Mouse (Mus musculus) brain, embryonic 14.5 days (tissue): Measurements from ENCODE around the gene Siae. TPM values are rescaled to one million over a fixed set of nuclear protein-coding genes. Genes with fewer than 3 reads are reported as not detected.

ENCODE experiments used
- DNase-seq: peaks from one replicate; pipeline ENCODE4 v3.0.0-alpha.2; 2011; ENCODE audit warnings: low read depth
- CTCF ChIP-seq: fragments of 200-500 bp; IDR thresholded peaks from 2 replicates; pipeline ENCODE4 v1.5.1; 2012; ENCODE audit warnings: inconsistent platforms, mild to moderate bottlenecking, moderate library complexity, borderline replicate concordance; ENCODE audit not compliant: insufficient read depth, insufficient read length; ENCODE audit errors: extremely low read depth
- POLR2A ChIP-seq: fragments of 200-500 bp; IDR thresholded peaks from 2 replicates; pipeline ENCODE4 v1.6.1; 2012; ENCODE audit warnings: mild to moderate bottlenecking, inconsistent platforms, borderline replicate concordance; ENCODE audit not compliant: poor library complexity, insufficient read depth, insufficient read length, severe bottlenecking; ENCODE audit errors: extremely low read depth
- polyA plus RNA-seq: library from polyadenylated mRNA; depleted of rRNA; stranded (reverse); fragments of >200 nt; gene quantifications from 2 replicates; pipeline ENCODE4 v1.2.3, GENCODE M21; 2012; rRNA removed

Siae gene
- polyA plus RNA-seq, 1 experiment, result 7.8 TPM

DNA sequence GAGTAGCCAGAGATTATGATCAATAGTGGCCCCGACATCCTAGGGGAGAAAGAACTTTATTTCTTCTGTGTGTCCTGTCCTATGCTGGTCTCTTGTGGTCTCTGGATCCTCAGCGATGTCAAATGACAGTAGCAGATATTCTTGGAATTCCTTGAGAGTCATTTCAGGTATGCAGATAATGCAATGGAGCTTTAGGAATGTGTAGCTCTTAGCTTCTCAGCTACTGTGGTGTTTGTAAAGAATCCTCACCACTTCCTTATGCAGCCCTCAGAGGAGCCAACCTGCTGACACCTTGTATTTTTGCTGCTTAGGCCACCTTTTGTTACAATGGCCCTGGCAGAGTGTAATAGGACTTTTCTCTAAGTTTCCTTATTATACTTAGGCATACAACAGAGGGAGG is 109.1 kb downstream of the Siae start:
- TF ChIP-seq CTCF (no peak), POLR2A (no peak)
- DNase-seq, result no peak

DNA sequence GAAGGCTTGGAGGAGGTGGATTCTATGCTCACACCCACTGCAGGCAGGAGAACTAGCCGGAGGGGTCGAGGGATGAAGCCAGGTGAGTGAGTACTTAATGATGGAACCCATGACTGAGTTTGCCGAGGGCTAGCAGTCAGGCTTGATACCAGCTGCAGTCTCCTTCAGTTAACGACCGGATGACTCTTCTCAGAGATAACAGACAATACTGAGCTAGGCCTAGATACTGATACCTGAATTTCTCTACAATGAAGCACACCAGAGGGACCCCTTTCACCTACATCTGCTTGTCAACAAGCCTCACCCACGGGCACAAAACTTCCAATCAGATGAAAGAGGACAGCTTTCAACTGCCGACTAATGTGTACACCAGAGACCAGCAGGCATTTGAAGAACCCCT is 110.5 kb downstream of the Siae start:
- no peak for DNase-seq
- no peak for TF ChIP-seq POLR2A
- no peak for TF ChIP-seq CTCF

DNA sequence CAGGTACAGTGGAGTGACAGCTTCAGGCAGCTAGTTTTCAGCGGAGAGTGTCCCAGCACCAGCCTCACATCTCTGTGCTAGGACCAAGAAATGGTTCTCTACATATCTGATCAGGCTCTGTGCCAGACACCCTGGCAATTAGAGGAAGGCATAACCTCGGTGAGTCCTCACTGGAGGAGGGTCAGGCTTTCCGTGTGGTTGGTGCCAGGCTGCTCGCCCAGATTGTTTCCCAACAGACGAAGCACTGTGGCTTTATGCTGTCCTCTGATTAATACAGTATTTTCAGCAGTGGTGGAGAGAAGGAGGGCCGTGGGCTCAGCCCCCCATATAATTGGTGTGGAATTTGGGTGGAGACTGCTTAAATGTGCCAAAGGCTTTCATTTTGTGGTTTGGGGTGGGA is 113.6 kb downstream of the Siae start, which contains the start of gene Panx3:
Gene Panx3, minus strand, starts transcription at position 121 of the 400 bp plus-strand sequence.
- TF ChIP-seq POLR2A (no peak), CTCF (no peak)
- no peak for DNase-seq

DNA sequence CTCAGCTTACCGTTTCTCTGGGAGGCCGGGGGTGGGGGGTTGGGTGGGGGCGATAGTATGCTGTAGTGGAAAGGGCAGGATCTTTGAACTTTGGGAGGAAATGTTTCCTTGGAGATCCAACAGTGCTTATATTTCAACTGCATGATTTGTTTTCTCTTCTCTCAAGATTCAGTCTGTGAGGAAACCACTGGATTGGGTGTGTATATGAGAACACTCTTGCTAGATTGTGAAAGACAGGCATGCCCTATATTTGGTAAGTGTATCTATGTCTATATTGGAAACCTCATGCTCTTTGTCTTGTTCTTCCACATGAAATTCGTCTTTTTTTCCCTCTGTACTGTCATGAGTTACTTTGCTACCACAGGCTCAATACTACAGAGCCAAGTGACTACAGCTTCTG is 114.2 kb downstream of the Siae start:
- TF ChIP-seq POLR2A (no peak), CTCF (no peak)
- no peak for DNase-seq

DNA sequence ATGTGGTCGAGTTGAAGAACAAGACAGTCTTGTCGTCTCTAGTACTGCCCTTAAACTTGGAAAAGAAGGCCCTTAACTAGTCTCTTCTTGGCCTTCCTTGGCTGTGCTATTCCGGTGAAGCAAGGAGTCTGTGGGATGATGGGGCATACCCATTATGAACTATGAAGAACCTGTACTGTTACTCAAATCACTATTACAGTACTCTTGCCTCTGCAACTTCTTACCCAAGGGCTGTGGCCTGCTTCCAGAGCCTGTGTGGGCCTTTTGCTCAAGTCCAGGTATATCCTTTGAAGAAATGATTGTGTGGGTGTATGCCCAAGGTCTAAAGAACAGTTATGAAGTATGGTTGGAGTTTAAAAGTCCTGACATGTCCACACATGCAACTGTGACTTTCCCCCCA is 114.8 kb downstream of the Siae start:
- TF ChIP-seq CTCF, result no peak
- no peak for TF ChIP-seq POLR2A

DNA sequence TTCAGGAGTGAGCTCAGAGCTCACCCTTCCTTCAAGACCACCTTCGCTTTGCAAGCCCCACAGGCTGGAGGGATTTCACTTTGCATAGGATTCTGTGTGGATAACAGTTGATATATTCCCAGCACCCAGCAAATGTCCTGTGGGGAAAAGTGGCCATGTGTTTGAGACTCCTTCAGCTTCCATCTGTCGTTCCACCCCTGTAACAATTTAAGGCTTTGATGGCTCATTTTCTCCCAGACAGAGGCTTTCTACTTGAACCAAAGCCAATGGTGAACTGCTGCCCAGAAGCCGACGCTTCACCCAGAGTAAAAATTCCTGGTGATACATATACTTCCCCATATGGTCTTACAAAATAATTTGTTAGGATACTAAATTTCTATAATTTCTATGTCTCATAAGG is 119.8 kb downstream of the Siae start:
- TF ChIP-seq POLR2A (no peak), CTCF (no peak)
- peak; percentile 15 for DNase-seq

More for the DNA sequence above, 114.8 kb downstream of the Siae start:
- no peak for DNase-seq

DNA sequence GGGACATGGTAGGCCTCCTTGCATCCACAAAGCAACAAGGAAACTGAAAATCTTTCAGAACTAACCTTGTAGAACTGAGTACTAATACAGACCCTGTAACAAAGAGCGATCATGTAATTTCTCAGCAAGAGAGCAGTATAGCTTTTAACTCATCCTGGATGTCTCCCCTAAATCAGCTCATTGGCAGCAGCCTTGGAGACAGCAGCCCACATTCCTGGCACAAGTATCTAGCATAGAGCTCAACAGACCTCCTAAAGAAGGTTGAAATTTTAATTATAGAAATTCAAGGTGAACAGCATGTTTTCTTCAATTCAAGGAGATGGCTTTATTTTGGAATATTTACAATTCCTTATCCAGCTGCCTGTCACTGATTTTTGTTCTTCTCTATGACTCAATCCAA is 125.6 kb downstream of the Siae start:
- no peak for DNase-seq
- TF ChIP-seq CTCF (no peak), POLR2A (no peak)

DNA sequence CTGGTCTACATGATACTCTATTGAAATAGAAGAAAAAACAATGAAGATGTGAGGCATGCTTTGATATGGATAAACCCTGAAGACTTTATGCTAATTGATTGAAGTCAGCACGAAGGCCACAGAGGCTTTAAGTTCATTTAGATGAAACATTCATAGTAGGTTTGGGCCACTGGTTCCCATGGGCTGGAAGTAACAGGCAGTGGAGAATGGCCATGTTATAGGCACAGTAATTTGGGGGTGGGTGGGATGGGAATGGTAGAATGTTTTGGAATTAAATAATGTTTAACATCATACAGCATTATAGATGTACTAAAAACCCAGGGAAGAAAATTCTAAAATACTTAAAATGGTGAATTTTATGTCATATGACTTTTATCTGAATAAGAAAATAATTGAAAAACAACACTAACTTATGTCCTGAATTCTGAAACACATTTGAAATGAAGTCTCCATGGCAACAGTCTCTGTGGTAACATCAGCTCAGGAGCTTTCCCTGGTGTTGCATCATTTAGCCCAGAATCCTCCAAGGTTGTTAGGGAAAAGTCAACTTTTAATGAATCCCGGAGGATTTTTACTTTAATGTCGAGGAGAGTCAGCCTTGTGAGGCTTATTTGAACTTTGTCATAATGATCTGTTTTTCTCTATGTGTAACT is 131.9 kb downstream of the Siae start:
- TF ChIP-seq POLR2A (no peak), CTCF (no peak)
- DNase-seq, result peak; percentile 69

DNA sequence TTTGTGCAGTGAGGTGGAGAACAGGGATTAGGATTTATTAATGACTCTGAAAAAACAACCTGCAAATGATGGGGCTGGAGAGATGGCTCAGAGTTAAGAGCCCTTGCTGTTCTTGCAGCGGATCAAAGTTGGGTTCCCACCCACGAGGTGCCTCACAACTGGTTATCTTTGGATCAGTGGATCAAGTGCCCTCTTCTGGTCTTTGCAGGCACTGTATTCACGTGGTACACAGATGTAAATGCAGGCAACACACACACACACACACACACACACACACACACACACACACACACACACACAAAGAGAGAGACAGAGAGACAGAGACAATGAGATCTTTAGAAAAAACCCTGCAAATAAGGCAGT is 132.4 kb downstream of the Siae start:
- no peak for TF ChIP-seq CTCF
- no peak for TF ChIP-seq POLR2A
- DNase-seq, result no peak

DNA sequence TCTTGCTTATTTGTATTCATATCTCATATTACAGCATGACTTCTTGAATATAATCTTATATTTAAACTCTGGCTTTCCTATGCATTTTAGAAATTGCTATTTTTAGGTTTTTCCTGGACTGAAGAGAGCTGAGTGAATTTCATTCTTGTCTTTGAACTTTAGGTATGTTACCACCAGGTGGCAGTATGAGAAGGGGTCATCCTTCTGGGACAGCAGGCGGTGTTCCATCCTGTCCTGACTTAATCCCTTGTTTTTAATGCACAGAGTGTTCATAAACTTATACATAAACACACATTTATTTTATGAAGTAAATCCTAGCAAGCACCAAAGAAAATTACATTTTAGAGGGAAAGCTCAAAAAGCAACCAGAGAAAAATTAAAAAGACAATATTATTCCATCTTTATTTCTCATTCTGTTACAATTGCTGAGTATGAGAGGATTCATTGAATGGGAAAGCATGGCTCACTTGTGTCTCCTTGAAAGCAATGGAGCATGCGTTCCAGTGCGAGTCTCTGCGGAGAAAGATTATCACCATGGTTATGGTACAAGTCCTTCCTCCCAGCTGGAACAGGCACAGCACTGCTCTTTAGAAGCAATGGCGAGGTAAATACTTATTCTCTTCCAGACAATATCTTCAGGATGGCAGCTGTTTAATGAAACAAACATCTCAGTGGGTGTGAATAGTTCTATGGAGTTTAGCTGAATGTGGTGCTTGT is 134.6 kb downstream of the Siae start:
- no peak for TF ChIP-seq POLR2A
- TF ChIP-seq CTCF, result peak; percentile 62; the same call in 1 of the 2 replicates
- DNase-seq, result peak; percentile 70

Other genes with a start within 250 kb of the Siae start
- 3.2 and 3.3 TPM in 2 replicates for gene Ccdc15, start 207.3 kb upstream of the Siae start, polyA plus RNA-seq
- gene Hepacam, start 188.3 kb upstream of the Siae start, polyA plus RNA-seq, result 5.0 and 10.8 TPM in 2 replicates
- 4.8 and 7.2 TPM in 2 replicates for gene Robo4, start 153.8 kb upstream of the Siae start, polyA plus RNA-seq
- 33.5 and 41.6 TPM in 2 replicates for gene Robo3, start 122.5 kb upstream of the Siae start, polyA plus RNA-seq
- 65.0 and 72.6 TPM in 2 replicates for gene Msantd2, start 66.4 kb upstream of the Siae start, polyA plus RNA-seq
- gene Esam, start 27.6 kb upstream of the Siae start, polyA plus RNA-seq, result 32.6 and 34.7 TPM in 2 replicates
- 2.9 and 4.3 TPM in 2 replicates for gene Vsig2, start 16.4 kb upstream of the Siae start, polyA plus RNA-seq
- gene Nrgn, start 2.8 kb upstream of the Siae start, polyA plus RNA-seq, result 9.2 and 12.3 TPM in 2 replicates
- 4.4 and 4.8 TPM in 2 replicates for gene Spa17, start 58.0 kb downstream of the Siae start, polyA plus RNA-seq
- 49.7 and 52.0 TPM in 2 replicates for gene Tbrg1, start 101.6 kb downstream of the Siae start, polyA plus RNA-seq
- gene Panx3, start 113.5 kb downstream of the Siae start, polyA plus RNA-seq, result 0.13 and 3.2 TPM in 2 replicates
- gene Olfr160, start 160.6 kb downstream of the Siae start, polyA plus RNA-seq, result not detected in 2 replicates
- gene Olfr874, start 189.4 kb downstream of the Siae start, polyA plus RNA-seq, result 0.10 TPM in 1 of 2 replicates, not detected in the other
- 0.03 TPM in 1 of 2 replicates, not detected in the other for gene Olfr875, start 216.2 kb downstream of the Siae start, polyA plus RNA-seq
- not detected in 2 replicates for gene Olfr876, start 247.3 kb downstream of the Siae start, polyA plus RNA-seq